Mouse (Mus musculus): ENCODE measurements around the gene Hist1h1e.
"Not testable (repeated sequence)": the region's sequence is repeated elsewhere in the genome, so short reads cannot be mapped to it uniquely, and the experiment has no call there.

Hist1h1e gene

DNA sequence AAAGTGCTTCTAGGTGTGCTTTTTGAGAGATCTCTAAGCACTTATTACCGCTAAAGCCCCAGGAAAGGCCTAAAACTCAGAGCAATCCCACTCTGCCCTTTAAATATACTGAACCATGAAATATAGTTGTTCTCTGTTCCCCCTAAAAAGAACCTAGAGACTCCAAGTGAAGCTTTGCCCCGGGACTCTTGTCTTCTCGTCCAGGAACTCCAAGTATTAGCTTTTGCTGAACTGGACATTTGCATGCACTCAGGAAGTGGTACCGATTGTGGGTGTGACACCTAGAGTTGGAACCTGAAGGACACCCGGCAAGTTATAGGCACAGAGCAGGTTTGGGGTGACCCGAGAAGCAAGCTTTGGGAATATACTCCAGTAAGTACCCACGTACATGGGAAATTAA is 31.2 kb downstream of the Hist1h1e start:
- no peak for DNase-seq

DNA sequence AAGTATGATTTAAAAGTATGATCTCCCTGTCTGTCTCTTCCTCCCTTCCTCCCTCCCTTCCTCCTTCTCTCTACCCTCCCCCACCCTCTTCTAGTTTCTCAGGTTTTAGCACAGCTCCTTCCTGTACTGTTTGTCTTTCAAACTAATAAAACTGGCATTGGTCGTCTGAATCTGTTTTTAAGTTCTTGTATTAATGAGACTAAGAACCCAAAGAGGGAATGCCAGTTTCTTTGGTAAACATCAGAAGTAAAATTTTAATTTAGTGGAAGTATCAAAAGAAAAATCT is 35.5 kb downstream of the Hist1h1e start:
- no peak for DNase-seq

DNA sequence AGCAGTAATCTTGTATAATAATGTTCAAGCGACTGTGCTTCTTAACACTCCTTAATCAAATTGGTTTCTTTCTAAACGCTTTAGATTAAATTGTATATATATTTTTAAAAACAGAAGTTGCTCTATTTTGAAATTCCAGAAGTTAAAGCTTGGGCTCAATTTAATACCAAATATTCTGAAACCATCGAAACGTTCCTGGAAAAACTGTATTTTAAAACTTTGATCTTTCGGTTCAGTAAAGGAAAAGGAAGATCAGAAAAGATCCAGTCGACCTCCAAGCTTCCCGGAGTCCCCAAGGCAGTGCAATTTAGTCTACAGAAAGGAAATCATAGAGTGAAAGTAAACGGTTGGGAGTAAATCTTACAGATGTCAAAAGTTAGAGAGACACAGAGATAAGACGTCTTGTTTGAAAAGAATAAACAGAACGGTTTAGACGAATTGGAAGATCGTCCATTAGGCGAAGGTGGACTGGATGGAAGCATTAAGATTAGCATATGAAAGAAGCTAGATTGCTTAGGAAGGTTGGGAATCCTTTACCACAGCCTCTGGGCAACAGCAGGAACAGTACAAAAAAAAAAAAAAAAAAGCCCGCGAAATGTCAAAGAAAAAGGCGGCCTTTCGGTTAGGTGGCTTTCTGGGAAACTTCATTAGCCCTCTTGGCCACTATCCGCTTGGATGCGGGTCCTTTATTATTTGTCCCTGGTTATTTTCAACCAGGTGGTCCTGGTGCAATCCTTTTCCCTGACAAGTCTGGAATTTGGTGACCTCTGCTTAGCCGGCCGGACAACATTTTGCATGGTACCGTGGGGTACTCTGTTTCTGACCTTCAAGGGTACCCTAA is 36.0 kb downstream of the Hist1h1e start:
- no peak for DNase-seq

DNA sequence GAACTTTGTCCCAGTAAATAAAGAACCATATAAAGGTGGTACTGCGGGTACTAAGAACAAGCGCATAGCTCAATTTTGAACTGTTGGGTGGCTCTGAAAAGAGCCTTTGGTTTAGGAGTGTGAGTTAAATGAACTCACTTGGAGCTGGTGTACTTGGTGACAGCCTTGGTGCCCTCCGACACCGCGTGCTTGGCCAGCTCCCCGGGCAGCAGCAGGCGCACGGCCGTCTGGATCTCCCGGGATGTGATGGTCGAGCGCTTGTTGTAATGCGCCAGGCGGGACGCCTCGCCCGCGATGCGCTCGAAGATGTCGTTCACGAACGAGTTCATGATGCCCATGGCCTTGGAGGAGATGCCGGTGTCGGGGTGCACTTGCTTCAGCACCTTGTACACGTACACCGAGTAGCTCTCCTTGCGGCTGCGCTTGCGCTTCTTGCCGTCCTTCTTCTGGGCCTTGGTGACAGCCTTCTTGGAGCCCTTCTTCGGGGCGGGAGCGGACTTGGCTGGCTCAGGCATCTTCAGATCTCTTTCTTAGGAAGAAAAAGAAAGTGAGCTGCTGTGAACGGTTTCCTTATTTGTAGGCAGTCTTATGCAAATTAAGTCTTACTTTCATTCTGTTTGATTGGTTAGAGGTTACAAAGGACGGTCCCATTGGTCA is 36.8 kb downstream of the Hist1h1e start:
- peak; percentile 53 to 71 for DNase-seq

DNA sequence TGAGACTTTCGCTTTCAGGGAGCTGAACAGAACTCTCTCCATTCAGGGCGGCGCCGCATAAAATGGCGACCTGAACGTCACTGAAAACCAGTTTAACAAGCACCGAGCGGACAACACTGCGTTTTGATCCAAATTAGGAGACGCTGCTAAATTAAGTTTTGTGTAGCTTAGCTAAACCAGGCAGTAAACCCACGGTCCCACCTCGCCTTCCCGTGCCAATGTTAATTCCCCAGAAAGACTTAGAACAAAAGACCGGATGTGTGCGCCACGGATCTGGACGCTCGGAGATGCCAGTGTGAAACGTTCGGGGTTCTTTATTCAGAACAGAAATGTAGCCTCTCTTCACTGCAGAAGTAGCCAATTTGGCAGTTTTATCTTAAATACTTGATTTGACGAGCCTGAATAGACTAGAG is 37.3 kb downstream of the Hist1h1e start:
- DNase-seq = peak; percentile 58 to 67

DNA sequence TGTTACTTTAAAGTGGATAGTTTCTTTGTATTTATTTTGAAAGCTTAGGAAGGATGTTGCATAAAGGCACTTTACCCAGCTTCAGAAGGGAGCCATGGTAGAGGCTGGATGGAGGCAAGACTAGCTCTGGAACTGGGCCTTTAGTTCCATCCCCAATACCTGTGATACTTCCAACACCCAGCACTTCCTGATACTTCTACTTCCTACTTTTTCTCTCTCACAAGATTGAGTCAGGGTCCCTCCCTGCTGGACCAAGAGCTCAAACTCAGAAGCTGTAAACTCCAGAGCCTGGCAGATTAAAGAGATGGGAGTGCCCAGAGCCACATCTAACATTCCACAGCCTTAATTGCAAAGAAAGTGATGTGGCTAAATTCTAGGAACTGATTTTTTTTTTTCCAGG is 38.0 kb downstream of the Hist1h1e start:
- DNase-seq = no peak

DNA sequence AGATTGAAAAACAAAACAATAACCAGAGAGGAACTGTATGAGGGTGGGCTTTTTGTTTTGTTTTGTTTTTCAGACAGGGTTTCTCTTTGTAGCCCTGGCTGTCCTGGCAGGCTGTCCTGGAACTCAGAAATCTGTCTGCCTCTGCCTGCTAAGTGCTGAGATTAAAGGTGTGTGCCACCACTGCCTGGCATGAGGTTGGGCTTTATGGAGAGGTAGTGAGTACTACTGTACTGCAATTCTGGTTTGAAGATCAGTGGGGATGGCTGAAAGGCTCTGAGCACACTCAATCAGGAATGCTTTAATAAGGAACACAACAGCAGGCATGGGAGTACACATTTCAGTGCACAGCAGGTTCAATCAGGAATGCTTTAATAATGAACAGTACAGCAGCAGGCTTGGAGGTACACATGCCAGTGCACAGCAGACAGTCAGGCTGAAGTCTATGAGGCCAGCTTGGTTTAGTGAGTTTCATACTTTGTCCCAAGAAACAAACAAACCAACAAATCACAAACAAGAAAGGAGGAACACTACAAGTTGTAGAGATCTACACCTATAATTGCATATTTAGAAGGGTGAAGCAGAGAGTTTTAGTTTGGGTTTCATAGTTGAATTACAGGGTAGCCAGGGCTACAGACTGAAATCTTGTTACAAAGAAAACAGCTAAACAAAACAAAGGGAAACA is 38.8 kb downstream of the Hist1h1e start:
- DNase-seq = no peak

DNA sequence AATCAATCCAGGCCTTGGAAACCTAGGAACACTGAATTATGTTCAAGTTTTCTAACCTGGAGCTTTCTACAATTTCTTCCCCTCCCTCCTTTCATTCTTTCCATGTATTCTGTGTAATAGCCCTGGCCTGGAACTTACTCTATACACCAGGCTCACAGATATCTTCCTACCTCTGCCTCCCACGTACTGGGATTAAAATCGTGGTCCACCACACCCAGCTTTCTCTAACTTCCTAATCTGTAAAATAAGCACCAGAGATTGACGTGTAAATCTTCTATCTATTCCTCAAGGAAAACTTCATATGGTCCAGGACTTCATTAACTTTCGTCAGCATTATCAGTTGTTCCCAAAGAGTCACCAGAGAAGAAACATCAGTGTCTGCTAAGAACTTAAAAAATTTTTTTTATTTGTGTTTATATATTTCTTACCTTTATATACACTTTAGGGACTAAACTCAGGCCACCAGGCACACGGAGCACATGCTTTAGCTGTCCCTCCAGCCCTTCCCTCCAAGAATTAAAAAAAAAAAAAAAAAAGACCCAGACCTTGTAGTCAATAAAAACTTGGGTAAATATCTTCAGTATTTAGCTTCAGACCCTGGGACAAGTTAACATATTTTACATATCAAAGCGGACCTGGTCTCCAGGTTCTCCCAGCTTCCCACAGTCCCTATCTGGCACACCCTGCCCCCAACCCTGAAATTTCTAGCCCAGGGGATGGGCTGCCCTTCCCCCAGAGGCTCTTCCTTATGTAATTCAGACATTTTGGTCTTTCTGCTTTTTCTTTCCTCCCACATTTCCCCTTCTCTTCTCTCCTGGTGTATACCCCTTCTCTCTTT is 39.9 kb downstream of the Hist1h1e start:
- DNase-seq = no peak

DNA sequence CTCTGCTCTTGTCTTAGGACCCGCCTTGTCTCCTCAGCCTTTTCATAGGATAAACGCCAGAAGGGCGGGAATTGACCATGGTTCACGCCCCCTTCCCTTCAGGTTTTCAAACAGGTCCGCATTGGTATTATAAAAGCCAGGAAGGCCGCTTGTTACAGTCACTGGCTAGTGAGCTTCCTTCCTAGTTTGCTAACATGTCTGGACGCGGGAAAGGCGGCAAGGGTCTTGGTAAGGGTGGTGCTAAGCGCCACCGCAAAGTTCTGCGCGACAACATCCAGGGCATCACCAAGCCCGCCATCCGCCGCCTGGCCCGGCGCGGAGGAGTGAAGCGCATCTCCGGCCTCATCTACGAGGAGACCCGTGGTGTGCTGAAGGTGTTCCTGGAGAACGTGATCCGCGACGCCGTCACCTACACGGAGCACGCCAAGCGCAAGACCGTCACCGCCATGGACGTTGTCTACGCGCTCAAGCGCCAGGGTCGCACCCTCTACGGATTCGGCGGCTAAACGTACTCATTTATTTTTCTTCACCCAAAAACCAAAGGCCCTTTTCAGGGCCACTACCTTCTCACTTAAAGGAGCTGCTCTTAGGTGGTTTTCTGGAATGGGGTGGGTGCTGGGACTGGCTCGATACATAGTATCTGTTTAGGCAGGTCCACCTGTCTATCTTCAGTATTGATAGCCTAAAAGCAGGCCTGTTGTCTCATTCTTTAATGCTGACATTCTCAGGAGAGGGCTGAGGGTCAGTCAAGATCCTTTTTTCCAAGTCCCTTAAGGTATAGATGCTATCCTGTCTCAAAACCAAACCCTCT is 40.7 kb downstream of the Hist1h1e start, which contains the start of gene Hist1h4d:
Hist1h4d (plus strand) TSS at position 191 of the 811 bp plus-strand sequence.
- DNase-seq = peak; percentile 93

DNA sequence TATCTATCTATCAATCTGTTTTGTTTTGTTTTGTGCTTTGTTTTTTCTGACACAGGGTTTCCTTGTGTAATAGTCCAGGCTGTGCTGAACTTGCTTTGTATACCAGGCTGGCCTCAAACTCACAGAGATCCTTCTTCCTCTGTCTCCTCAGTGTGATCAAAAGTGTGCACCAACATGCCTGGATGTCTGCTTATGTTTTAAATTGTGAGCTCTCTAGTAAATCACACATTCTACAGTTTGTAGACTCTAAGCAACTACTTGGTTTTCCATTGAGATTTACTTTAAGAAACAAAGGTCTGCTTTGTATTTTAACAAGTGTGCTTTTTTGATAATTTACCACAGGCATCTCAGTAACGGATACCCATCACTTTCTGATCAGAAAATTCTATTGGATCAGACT is 44.5 kb downstream of the Hist1h1e start:
- DNase-seq = no peak

DNA sequence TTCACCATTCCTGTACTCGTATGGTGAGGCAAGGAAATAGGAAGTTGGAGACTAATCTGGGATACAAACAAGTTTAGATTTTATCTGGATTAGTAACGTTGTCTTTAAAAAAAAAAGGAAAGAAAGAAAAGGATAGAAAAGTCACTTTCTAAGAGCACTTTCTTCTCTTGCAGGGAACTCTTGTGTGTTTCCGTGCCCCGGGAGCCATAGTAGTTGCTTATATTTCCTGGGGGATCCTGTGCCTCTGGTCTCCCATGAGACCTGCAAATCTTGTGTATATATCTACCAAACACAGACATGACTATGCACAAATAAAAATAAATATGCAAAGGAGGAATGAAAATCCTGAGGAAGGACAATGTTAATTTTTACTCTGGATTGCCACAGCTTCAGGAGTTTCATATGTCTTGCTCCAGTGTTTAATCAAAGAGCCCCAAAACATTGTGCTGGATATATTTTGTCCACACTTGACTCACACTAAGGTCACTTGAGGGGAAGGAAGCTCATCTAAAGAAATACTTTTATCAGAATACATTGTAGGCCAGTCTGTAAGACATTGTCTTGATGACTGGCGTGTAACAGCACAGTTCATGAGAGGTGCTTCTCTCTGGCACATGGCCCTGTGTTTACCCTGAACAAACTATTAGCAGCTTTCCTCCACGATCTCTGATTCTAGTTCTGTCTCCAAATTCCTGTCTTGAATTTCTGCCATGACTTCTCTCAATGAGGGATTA is 45.3 kb downstream of the Hist1h1e start:
- DNase-seq = no peak

DNA sequence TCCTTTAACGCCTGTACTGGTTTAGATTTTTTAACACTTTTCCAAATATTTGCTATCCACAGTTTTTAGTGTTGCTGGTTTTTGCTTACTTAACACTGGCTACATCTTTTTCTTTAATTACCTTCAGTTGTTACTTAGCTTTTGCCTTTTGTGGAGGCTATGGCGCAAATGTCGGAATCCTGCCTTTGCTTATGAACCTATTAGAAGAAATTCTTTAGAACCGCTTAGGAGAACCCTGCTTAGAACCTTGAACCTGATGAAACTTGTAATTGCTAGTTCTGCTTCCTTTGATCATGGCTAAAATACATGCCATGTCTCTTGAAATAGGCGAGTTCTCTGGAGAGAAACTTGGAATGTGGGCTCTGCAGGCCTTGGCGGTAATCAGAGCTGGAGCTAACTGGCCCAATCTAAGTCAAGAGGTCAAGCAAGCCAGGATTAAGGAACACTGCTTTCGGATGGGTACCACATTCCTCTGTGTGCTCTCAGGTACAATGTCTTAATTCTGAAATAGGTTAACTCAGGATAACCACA is 45.9 kb downstream of the Hist1h1e start:
- DNase-seq = no peak

DNA sequence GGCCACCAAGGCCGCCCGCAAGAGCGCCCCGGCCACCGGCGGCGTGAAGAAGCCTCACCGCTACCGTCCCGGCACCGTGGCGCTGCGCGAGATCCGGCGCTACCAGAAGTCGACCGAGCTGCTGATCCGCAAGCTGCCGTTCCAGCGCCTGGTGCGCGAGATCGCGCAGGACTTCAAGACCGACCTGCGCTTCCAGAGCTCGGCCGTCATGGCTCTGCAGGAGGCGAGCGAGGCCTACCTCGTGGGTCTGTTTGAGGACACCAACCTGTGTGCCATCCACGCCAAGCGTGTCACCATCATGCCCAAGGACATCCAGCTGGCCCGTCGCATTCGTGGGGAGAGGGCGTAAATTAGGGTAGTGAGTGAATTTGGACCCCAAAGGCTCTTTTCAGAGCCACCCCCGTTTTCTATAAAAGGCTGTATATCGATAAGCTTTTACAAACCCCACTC is 46.5 kb downstream of the Hist1h1e start:
- DNase-seq = not testable (repeated sequence)

DNA sequence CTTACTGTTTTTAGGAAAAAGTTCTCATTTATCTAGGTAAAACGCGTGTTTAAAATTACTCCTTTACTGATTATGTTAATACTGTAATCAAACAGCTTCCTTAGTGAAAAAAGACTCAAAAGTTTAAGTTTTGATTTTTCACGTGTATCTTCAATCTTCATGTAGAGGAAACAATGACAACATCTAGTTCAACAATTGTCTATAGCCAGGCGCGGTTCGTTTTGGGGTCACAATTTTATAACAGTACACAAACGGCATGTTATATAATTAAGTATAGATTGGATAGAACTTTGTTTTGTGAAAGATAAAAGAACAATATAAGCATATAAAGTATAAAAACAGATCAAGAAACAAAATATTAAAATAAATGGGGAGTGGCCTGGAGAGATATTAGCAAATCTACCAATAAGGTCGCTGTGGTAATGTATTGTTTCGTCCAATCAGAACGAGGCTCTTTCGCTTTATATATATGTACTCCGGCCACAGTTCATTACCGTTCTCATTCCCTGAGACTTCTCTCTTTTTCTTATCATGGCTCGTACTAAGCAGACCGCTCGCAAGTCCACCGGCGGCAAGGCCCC is 47.0 kb downstream of the Hist1h1e start, which contains the start of gene Hist1h3d:
Hist1h3d (plus strand) TSS at position 493 of the 581 bp plus-strand sequence.
- DNase-seq = peak; percentile 28 to 44

DNA sequence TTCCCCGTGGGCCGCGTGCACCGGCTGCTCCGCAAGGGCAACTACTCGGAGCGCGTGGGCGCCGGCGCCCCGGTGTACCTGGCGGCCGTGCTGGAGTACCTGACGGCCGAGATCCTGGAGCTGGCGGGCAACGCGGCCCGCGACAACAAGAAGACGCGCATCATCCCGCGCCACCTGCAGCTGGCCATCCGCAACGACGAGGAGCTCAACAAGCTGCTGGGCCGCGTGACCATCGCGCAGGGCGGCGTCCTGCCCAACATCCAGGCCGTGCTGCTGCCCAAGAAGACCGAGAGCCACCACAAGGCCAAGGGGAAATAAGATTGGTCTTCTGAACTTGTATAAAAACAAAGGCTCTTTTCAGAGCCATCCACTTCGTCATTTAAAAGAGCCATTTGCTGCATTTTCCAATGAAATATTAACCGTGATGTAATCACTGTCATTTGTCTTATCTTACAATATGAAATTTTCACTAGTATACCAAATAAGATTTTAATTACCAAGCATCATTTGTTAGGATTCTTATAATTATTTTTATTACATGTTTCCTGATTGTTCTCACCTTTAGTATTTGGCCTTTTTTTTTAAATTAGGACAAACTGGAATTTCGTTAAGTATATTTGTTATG is 47.7 kb downstream of the Hist1h1e start:
- DNase-seq = not testable (repeated sequence)

DNA sequence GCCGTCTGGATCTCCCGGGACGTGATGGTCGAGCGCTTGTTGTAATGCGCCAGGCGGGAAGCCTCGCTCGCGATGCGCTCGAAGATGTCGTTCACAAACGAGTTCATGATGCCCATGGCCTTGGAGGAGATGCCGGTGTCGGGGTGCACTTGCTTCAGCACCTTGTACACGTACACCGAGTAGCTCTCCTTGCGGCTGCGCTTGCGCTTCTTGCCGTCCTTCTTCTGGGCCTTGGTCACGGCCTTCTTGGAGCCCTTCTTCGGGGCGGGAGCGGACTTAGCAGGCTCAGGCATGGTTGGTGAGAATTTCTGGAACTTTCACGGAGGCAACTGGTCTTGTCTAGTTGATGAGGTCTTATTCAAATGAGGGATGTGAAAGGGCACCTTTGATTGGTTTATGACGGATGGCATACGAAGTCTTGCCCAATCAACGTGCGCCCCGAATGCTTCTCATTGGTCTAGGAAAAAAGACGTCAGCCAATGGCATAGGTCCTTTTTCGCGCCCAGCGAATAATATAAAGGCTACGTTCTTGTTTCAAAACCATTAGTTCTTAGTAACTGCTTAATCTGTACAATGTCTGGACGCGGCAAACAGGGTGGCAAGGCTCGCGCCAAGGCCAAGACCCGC is 48.3 kb downstream of the Hist1h1e start, which contains the start of the genes Hist1h2bf and Hist1h2ad:
Hist1h2bf (minus strand) TSS at position 299 of the 627 bp plus-strand sequence.
Hist1h2ad (plus strand) TSS at position 484 of the 627 bp plus-strand sequence.
- peak; percentile 72 to 82 for DNase-seq

DNA sequence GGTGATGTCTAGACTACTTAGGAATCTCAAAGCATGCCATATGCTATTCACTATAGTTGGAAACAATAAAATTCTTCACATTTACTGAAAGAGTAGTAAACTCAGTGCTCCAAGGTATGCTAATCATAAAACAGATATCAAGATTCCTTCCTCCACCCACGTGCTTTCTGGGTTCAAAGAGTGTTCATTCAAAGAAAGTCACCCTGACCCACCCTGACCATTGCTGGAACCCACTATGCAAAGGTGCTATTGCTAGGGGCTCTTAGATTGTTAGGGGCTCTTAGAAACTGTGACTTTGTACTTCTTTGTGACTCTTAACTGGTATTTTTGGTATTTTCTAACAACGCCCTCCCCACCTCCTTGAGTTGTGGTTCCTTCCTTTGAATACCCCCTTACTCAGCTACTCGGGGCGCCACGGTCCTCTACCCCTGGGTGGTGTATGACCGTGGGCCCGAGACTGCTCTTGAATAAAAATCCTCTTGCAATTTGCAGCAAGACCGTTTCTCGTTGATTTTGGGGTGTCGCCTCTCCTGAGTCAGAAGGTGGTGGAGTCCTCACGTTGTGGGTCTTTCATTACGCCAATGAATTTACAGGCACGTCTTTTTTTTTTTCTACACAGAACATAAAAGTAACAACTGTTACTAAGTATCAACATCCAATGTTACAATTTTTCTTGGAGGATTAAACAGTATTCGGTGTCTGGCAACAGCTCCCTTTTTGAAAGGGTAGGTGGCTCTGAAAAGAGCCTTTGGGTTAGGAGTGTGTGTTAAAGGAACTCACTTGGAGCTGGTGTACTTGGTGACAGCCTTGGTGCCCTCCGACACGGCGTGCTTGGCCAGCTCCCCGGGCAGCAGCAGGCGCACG is 49.1 kb downstream of the Hist1h1e start:
- DNase-seq = not testable (repeated sequence)

All from cerebellum, postnatal 25 days (tissue).